Mouse (Mus musculus): ENCODE results near the gene Insl6. TPM values are rescaled to one million over a fixed set of nuclear protein-coding genes. Genes with fewer than 3 reads are reported as not detected.
A peak's percentile ranks its signal among the peaks of the same experiment; 100 is the strongest.

Gene Insl6
- polyA plus RNA-seq, 1 experiment from 2014 or later, result 6.9 TPM

GRCm38 (mm10) chr19:29361468-29362130 is 36.4 kb upstream of the Insl6 start:
- peak overlapping the region; percentile 54 for H3K4me3 ChIP-seq (ENCODE audit: low read depth, low read length)

GRCm38 (mm10) chr19:29360251-29360650 is 35.1 kb upstream of the Insl6 start:
- no peak overlapping the region for H3K4me3 ChIP-seq (ENCODE audit: low read depth, low read length)
- no peaks in the 10 kb centered on the region for H3K4me1 ChIP-seq (ENCODE audit: control insufficient read depth, insufficient read depth, low read length)
- no peak overlapping the region for H3K9ac ChIP-seq (ENCODE audit: low read length)
- no peaks in the 10 kb centered on the region for H3K36me3 ChIP-seq (ENCODE audit: control insufficient read depth, insufficient read depth, low read length)
- no peak overlapping the region for H3K4me2 ChIP-seq (ENCODE audit: low read depth, severe bottlenecking)
- H3K27me3 ChIP-seq (ENCODE audit: control insufficient read depth, insufficient read depth, low read length), result no peaks in the 10 kb centered on the region
- DNase-seq (ENCODE audit: low spot score) (no peak), ATAC-seq (ENCODE audit: insufficient number of reproducible peaks, low FRiP score, low TSS enrichment, low read depth) (no peak)
- 76% methylated on average over 5 of the region's 5 CpGs for WGBS
- no peak overlapping the region for H3K27ac ChIP-seq (replicated peaks; ENCODE audit: low read depth, low read length)
- H3K9me3 ChIP-seq (ENCODE audit: control insufficient read depth, low read length), result no peaks in the 10 kb centered on the region

More at GRCm38 (mm10) chr19:29361468-29362130, 36.4 kb upstream of the Insl6 start:
- H3K27ac ChIP-seq (replicated peaks; ENCODE audit: low read depth, low read length), result no peak overlapping the region
- no peaks in the 10 kb centered on the region for H3K27me3 ChIP-seq (ENCODE audit: control insufficient read depth, insufficient read depth, low read length)
- H3K4me1 ChIP-seq (ENCODE audit: control insufficient read depth, insufficient read depth, low read length), result no peaks in the 10 kb centered on the region
- H3K36me3 ChIP-seq (ENCODE audit: control insufficient read depth, insufficient read depth, low read length), result no peaks in the 10 kb centered on the region
- DNase-seq (ENCODE audit: low spot score) (peak; percentile 82), ATAC-seq (ENCODE audit: insufficient number of reproducible peaks, low FRiP score, low TSS enrichment, low read depth) (peak; percentile 96)
- WGBS, result 3% methylated on average over 33 of the region's 33 CpGs
- peak overlapping the region; percentile 82 for H3K4me2 ChIP-seq (ENCODE audit: low read depth, severe bottlenecking)
- H3K9ac ChIP-seq (ENCODE audit: low read length), result peak overlapping the region; percentile 61
- no peaks in the 10 kb centered on the region for H3K9me3 ChIP-seq (ENCODE audit: control insufficient read depth, low read length)

DNA sequence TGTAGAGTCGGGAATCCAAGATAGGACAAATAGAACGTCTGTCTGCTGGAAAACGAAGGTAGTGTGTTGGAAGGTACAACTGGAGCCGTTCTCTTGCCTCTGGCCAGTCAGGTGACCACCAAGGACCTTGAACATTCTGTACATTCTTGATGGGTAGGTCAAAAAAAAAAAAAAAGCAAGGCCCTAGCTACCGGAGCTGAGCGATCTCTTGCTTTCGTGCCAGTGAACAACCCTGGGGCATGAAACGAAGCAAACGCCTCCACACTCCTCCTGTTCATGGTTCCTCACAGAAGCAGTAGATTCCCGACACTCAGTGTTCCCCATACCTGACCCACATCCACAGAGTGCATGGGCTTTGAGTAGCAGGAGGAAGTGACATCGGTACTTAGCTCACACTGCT is 31.1 kb upstream of the Insl6 start:
- no peaks in the 10 kb centered on the region for H3K36me3 ChIP-seq (ENCODE audit: control insufficient read depth, insufficient read depth, low read length)
- H3K27ac ChIP-seq (replicated peaks; ENCODE audit: low read depth, low read length), result no peak overlapping the region
- no peak overlapping the region for H3K9ac ChIP-seq (ENCODE audit: low read length)
- no peaks in the 10 kb centered on the region for H3K9me3 ChIP-seq (ENCODE audit: control insufficient read depth, low read length)
- H3K4me2 ChIP-seq (ENCODE audit: low read depth, severe bottlenecking), result no peak overlapping the region
- no peak for ATAC-seq (ENCODE audit: insufficient number of reproducible peaks, low FRiP score, low TSS enrichment, low read depth)
- H3K4me1 ChIP-seq (ENCODE audit: control insufficient read depth, insufficient read depth, low read length), result no peaks in the 10 kb centered on the region
- no peak for DNase-seq (ENCODE audit: low spot score)
- H3K27me3 ChIP-seq (ENCODE audit: control insufficient read depth, insufficient read depth, low read length), result no peaks in the 10 kb centered on the region
- WGBS, result 82% methylated on average over 11 of the region's 11 CpGs
- H3K4me3 ChIP-seq (ENCODE audit: low read depth, low read length), result no peak overlapping the region

DNA sequence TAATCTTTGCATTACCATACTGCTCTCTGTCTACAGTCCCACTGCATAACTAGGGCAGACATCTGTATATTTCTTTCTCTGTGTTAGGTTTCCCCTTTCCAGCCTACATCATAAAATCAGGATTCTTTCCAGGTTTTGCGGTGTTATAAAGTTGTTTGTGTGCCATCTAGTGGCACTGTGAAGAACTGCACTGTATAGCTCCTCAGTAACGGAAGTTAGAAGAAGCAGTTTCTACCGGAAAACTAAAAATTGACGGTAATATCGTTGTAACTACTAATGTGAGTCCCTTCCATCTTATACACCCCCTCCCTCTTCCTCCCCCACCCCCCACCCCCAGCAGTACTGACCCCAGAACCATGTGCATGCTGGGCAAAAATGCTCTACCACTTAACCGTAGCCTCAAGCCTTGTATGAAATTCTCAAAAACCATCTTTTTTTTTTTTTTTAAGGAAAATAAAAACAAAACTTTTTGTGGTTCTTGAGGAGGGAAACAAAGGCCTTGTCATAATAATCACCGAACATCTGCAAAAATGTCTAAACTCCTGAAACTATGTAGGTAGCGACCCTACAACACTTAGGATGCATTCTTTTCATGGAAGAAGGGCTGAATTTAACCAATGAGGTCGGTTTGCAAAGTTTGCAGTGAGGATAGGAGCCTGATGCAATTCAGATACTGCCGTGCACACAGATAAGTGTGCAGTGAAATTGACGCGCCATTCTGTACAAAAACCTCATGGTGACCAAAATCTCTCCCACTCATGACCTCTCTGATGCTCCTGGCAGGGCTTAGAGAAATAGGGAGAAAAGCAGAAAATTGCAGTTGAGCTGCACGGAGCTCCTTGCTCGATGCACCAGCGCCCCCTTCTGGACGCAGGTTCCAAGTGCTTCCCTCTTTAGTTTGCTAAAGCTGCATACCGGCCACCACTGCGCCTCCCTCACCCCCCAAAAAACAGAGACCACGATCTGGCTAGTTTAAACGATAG is 30.0 kb upstream of the Insl6 start:
- H3K27ac ChIP-seq (replicated peaks; ENCODE audit: low read depth, low read length), result no peak overlapping the region
- no peaks in the 10 kb centered on the region for H3K27me3 ChIP-seq (ENCODE audit: control insufficient read depth, insufficient read depth, low read length)

GRCm38 (mm10) chr19:29350991-29351390 is 25.8 kb upstream of the Insl6 start:
- 64% methylated on average over 5 of the region's 5 CpGs for WGBS
- no peaks in the 10 kb centered on the region for H3K36me3 ChIP-seq (ENCODE audit: control insufficient read depth, insufficient read depth, low read length)

More for the DNA sequence above, 30.0 kb upstream of the Insl6 start:
- Histone ChIP-seq H3K4me3 (ENCODE audit: low read depth, low read length) (peak overlapping the region; percentile 1), H3K9ac (ENCODE audit: low read length) (0 out of 2 replicates have a peak overlapping the region, but pooled peaks have one; percentile 43), H3K36me3 (ENCODE audit: control insufficient read depth, insufficient read depth, low read length) (no peaks in the 10 kb centered on the region), H3K4me2 (ENCODE audit: low read depth, severe bottlenecking) (peak overlapping the region; percentile 54), H3K9me3 (ENCODE audit: control insufficient read depth, low read length) (no peaks in the 10 kb centered on the region), H3K4me1 (ENCODE audit: control insufficient read depth, insufficient read depth, low read length) (no peaks in the 10 kb centered on the region)
- peak; percentile 94 for DNase-seq (ENCODE audit: low spot score)
- ATAC-seq (ENCODE audit: insufficient number of reproducible peaks, low FRiP score, low TSS enrichment, low read depth), result peak; percentile 68
- 6% methylated on average over 20 of the region's 20 CpGs for WGBS

DNA sequence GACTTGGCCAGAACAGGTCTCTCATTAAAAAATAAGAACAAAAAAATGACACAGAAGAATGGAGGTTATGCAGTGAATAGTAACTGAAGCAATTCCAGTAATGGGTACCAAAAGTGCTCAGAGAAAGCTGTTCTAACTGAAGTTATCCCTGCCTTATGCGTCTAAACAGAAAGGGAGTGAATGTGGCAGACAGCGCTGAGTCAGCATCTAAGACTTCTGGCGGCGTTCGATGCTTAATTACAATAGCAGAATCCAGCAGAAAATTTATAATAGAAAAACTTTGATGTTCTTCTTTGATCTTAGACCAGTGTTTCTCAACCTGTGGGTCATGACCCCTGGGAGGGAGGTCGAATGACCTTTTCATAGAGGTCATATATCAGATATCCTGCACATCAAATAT is 20.5 kb upstream of the Insl6 start:
- WGBS, result 82% methylated on average over 6 of the region's 6 CpGs
- Histone ChIP-seq H3K4me3 (ENCODE audit: low read depth, low read length) (no peak overlapping the region), H3K27me3 (ENCODE audit: control insufficient read depth, insufficient read depth, low read length) (no peaks in the 10 kb centered on the region), H3K4me2 (ENCODE audit: low read depth, severe bottlenecking) (no peak overlapping the region), H3K9me3 (ENCODE audit: control insufficient read depth, low read length) (no peaks in the 10 kb centered on the region), H3K4me1 (ENCODE audit: control insufficient read depth, insufficient read depth, low read length) (no peaks in the 10 kb centered on the region), H3K27ac (replicated peaks; ENCODE audit: low read depth, low read length) (no peak overlapping the region), H3K36me3 (ENCODE audit: control insufficient read depth, insufficient read depth, low read length) (no peaks in the 10 kb centered on the region), H3K9ac (ENCODE audit: low read length) (no peak overlapping the region)
- DNase-seq (ENCODE audit: low spot score) (no peak), ATAC-seq (ENCODE audit: insufficient number of reproducible peaks, low FRiP score, low TSS enrichment, low read depth) (no peak)

More at GRCm38 (mm10) chr19:29350991-29351390, 25.8 kb upstream of the Insl6 start:
- ATAC-seq (ENCODE audit: insufficient number of reproducible peaks, low FRiP score, low TSS enrichment, low read depth), result no peak
- Histone ChIP-seq H3K4me2 (ENCODE audit: low read depth, severe bottlenecking) (no peak overlapping the region), H3K9ac (ENCODE audit: low read length) (no peak overlapping the region), H3K9me3 (ENCODE audit: control insufficient read depth, low read length) (no peaks in the 10 kb centered on the region), H3K27ac (replicated peaks; ENCODE audit: low read depth, low read length) (no peak overlapping the region), H3K4me3 (ENCODE audit: low read depth, low read length) (no peak overlapping the region), H3K27me3 (ENCODE audit: control insufficient read depth, insufficient read depth, low read length) (no peaks in the 10 kb centered on the region), H3K4me1 (ENCODE audit: control insufficient read depth, insufficient read depth, low read length) (no peaks in the 10 kb centered on the region)
- no peak for DNase-seq (ENCODE audit: low spot score)

GRCm38 (mm10) chr19:29344868-29345267 is 19.7 kb upstream of the Insl6 start:
- no peak overlapping the region for H3K27ac ChIP-seq (replicated peaks; ENCODE audit: low read depth, low read length)
- ATAC-seq (ENCODE audit: insufficient number of reproducible peaks, low FRiP score, low TSS enrichment, low read depth), result no peak

GRCm38 (mm10) chr19:29342281-29342680 is 17.1 kb upstream of the Insl6 start:
- Histone ChIP-seq H3K4me2 (ENCODE audit: low read depth, severe bottlenecking) (no peak overlapping the region), H3K9me3 (ENCODE audit: control insufficient read depth, low read length) (no peaks in the 10 kb centered on the region), H3K9ac (ENCODE audit: low read length) (no peak overlapping the region), H3K36me3 (ENCODE audit: control insufficient read depth, insufficient read depth, low read length) (no peaks in the 10 kb centered on the region), H3K4me1 (ENCODE audit: control insufficient read depth, insufficient read depth, low read length) (no peaks in the 10 kb centered on the region), H3K27me3 (ENCODE audit: control insufficient read depth, insufficient read depth, low read length) (no peaks in the 10 kb centered on the region), H3K4me3 (ENCODE audit: low read depth, low read length) (no peak overlapping the region), H3K27ac (replicated peaks; ENCODE audit: low read depth, low read length) (no peak overlapping the region)
- no peak for ATAC-seq (ENCODE audit: insufficient number of reproducible peaks, low FRiP score, low TSS enrichment, low read depth)
- 77% methylated on average over 6 of the region's 6 CpGs for WGBS
- no peak for DNase-seq (ENCODE audit: low spot score)

More at GRCm38 (mm10) chr19:29344868-29345267, 19.7 kb upstream of the Insl6 start:
- H3K27me3 ChIP-seq (ENCODE audit: control insufficient read depth, insufficient read depth, low read length), result no peaks in the 10 kb centered on the region
- H3K9me3 ChIP-seq (ENCODE audit: control insufficient read depth, low read length), result no peaks in the 10 kb centered on the region
- H3K9ac ChIP-seq (ENCODE audit: low read length), result no peak overlapping the region
- H3K4me3 ChIP-seq (ENCODE audit: low read depth, low read length), result no peak overlapping the region
- no peak for DNase-seq (ENCODE audit: low spot score)
- H3K36me3 ChIP-seq (ENCODE audit: control insufficient read depth, insufficient read depth, low read length), result no peaks in the 10 kb centered on the region
- no peaks in the 10 kb centered on the region for H3K4me1 ChIP-seq (ENCODE audit: control insufficient read depth, insufficient read depth, low read length)
- H3K4me2 ChIP-seq (ENCODE audit: low read depth, severe bottlenecking), result no peak overlapping the region

All from limb, embryonic 11.5 days (tissue).